Mouse (Mus musculus) MEL (cell line): ENCODE results near the gene Rbms3. TPM values are rescaled to one million over a fixed set of nuclear protein-coding genes. Genes with fewer than 3 reads are reported as not detected.

Experiments used
- DNase-seq: peaks from one replicate; pipeline ENCODE4 v3.0.0; 2011; ENCODE audit warnings: low read depth, low spot score
- H3K27ac ChIP-seq: 2 replicates; pipeline ENCODE4 v1.5.1; 2012; ENCODE audit warnings: low read depth, mild to moderate bottlenecking, control low read depth, low read length, moderate library complexity; ENCODE audit not compliant: control insufficient read depth
- H3K27me3 ChIP-seq, 2 experiments: fragments of 150-350 bp in 1 of 2; sonication (generic) in 1 of 2; 2 replicates each; pipeline ENCODE4 v1.6.1; 2012; ENCODE audit warnings: low read length in 2 of 2, mild to moderate bottlenecking in 2 of 2, improper control_type of control experiment in 1 of 2, moderate library complexity in 1 of 2; ENCODE audit not compliant: insufficient read depth in 2 of 2, control insufficient read depth in 1 of 2
- H3K36me3 ChIP-seq, 2 experiments: 2 replicates each; pipeline ENCODE4 v1.6.1; 2012 to 2014; ENCODE audit warnings: low read length in 2 of 2, improper control_type of control experiment in 1 of 2, inconsistent platforms in 1 of 2, mild to moderate bottlenecking in 1 of 2; ENCODE audit not compliant: insufficient read depth in 2 of 2, control insufficient read depth in 1 of 2
- H3K4me1 ChIP-seq, 2 experiments: fragments of 150-350 bp in 1 of 2; sonication (generic) in 1 of 2; 2 replicates each; pipeline ENCODE4 v1.6.1; 2012; ENCODE audit warnings: low read length in 2 of 2, improper control_type of control experiment in 1 of 2, mild to moderate bottlenecking in 1 of 2; ENCODE audit not compliant: insufficient read depth in 2 of 2, control insufficient read depth in 1 of 2
- H3K4me3 ChIP-seq, 2 experiments: fragments of 150-350 bp in 1 of 2; sonication (generic) in 1 of 2; 2 replicates each; pipeline ENCODE4 v1.5.1; 2012; ENCODE audit warnings: low read depth in 2 of 2, low read length in 2 of 2, mild to moderate bottlenecking in 2 of 2, moderate library complexity in 2 of 2, control low read depth in 1 of 2, improper control_type of control experiment in 1 of 2; ENCODE audit not compliant: control insufficient read depth in 1 of 2, insufficient read depth in 1 of 2
- H3K79me2 ChIP-seq: 2 replicates; pipeline ENCODE4 v1.6.1; 2012; ENCODE audit warnings: mild to moderate bottlenecking, low read length, moderate library complexity; ENCODE audit not compliant: control insufficient read depth, poor library complexity, insufficient read depth
- H3K9ac ChIP-seq: 2 replicates; pipeline ENCODE4 v1.6.1; 2012; ENCODE audit warnings: low read depth, mild to moderate bottlenecking, control low read depth, low read length, moderate library complexity; ENCODE audit not compliant: control insufficient read depth, poor library complexity, severe bottlenecking
- H3K9me3 ChIP-seq: fragments of 150-350 bp; sonication (generic); replicated peaks from 2 replicates; pipeline ENCODE4 v1.6.1; 2012; ENCODE audit warnings: mild to moderate bottlenecking, low read length, improper control_type of control experiment, moderate library complexity; ENCODE audit not compliant: insufficient read depth
- BHLHE40 ChIP-seq: IDR thresholded peaks from 2 replicates; pipeline ENCODE4 v1.6.1; 2012; ENCODE audit warnings: low read depth, mild to moderate bottlenecking, inconsistent platforms, low read length, improper control_type of control experiment, borderline replicate concordance
- JUND ChIP-seq: IDR thresholded peaks from 2 replicates; pipeline ENCODE4 v1.6.1; 2011; ENCODE audit warnings: low read depth, mild to moderate bottlenecking, improper control_type of control experiment, low read length
- MAFK ChIP-seq: IDR thresholded peaks from 2 replicates; pipeline ENCODE4 v1.6.1; 2011; ENCODE audit warnings: low read depth, mild to moderate bottlenecking, low read length, improper control_type of control experiment, borderline replicate concordance
- MAZ ChIP-seq: IDR thresholded peaks from 2 replicates; pipeline ENCODE4 v1.6.1; 2012; ENCODE audit warnings: low read depth, mild to moderate bottlenecking, inconsistent platforms, low read length, improper control_type of control experiment
- MXI1 ChIP-seq: IDR thresholded peaks from 2 replicates; pipeline ENCODE4 v1.6.1; 2011; ENCODE audit warnings: mild to moderate bottlenecking, low read depth, low read length, improper control_type of control experiment
- MYB ChIP-seq: IDR thresholded peaks from 2 replicates; pipeline ENCODE4 v1.6.1; 2011; ENCODE audit warnings: mild to moderate bottlenecking, low read depth, low read length, improper control_type of control experiment
- MYC ChIP-seq: IDR thresholded peaks from 2 replicates; pipeline ENCODE4 v1.6.1; 2011; ENCODE audit warnings: low read depth, mild to moderate bottlenecking, low read length, improper control_type of control experiment, moderate library complexity
- NRF1 ChIP-seq: IDR thresholded peaks from 2 replicates; pipeline ENCODE4 v1.6.1; 2014; ENCODE audit warnings: low read depth, mild to moderate bottlenecking, inconsistent platforms, low read length, improper control_type of control experiment, moderate library complexity; ENCODE audit not compliant: poor library complexity, insufficient read depth, severe bottlenecking
- POLR2AphosphoS2 ChIP-seq: IDR thresholded peaks from 2 replicates; pipeline ENCODE4 v1.6.1; 2011; ENCODE audit warnings: low read length, improper control_type of control experiment
- POLR2AphosphoS5 ChIP-seq: IDR thresholded peaks from 2 replicates; pipeline ENCODE4 v1.6.1; 2012; ENCODE audit warnings: low read depth, borderline replicate concordance, mild to moderate bottlenecking, inconsistent platforms, low read length, moderate library complexity, mixed read lengths
- RCOR1 ChIP-seq: IDR thresholded peaks from 2 replicates; pipeline ENCODE4 v1.6.1; 2012; ENCODE audit warnings: low read depth, mild to moderate bottlenecking, inconsistent platforms, low read length, improper control_type of control experiment
- SMC3 ChIP-seq: IDR thresholded peaks from 2 replicates; pipeline ENCODE4 v1.6.1; 2011; ENCODE audit warnings: low read depth, low read length, improper control_type of control experiment
- TBP ChIP-seq: IDR thresholded peaks from 2 replicates; pipeline ENCODE4 v1.8.0; 2011; ENCODE audit warnings: low read depth, low read length, improper control_type of control experiment
- TCF12 ChIP-seq: IDR thresholded peaks from 2 replicates; pipeline ENCODE4 v1.6.1; 2014; ENCODE audit warnings: low read depth, mild to moderate bottlenecking, inconsistent platforms, low read length, improper control_type of control experiment, moderate library complexity
- USF2 ChIP-seq, 2 experiments: IDR thresholded peaks; 2 replicates each; pipeline ENCODE4 v1.6.1; 2011 to 2012; ENCODE audit warnings: improper control_type of control experiment in 2 of 2, low read length in 2 of 2, borderline replicate concordance in 1 of 2, inconsistent platforms in 1 of 2, low read depth in 1 of 2, mild to moderate bottlenecking in 1 of 2; ENCODE audit not compliant: insufficient read depth in 1 of 2
- ZKSCAN1 ChIP-seq: IDR thresholded peaks from 2 replicates; pipeline ENCODE4 v1.6.1; 2012; ENCODE audit warnings: low read depth, mild to moderate bottlenecking, inconsistent platforms, low read length, improper control_type of control experiment, moderate library complexity
- ZMIZ1 ChIP-seq: IDR thresholded peaks from 2 replicates; pipeline ENCODE4 v1.6.1; 2012; ENCODE audit warnings: low read depth, mild to moderate bottlenecking, inconsistent platforms, low read length, improper control_type of control experiment, moderate library complexity
- polyA plus RNA-seq, 2 experiments: library from polyadenylated mRNA; stranded (reverse) in 1 of 2; unstranded in 1 of 2; fragments of >175 nt in 1 of 2; fragments of >200 nt in 1 of 2; gene quantifications; 2 replicates each; pipeline versions ENCODE4 v1.2.1 to v1.2.4; 2012; ENCODE audit warnings: low replicate concordance in 2 of 2, low read depth in 1 of 2; ENCODE audit not compliant: insufficient read length in 2 of 2, insufficient read depth in 1 of 2, missing spikeins in 1 of 2
- total RNA-seq: library from RNA; depleted of rRNA; stranded (reverse); fragments of 300-350 nt; gene quantifications from 2 replicates; pipeline ENCODE4 v1.2.3, GENCODE M21; 2012

The Rbms3 gene
- total and polyA plus RNA-seq, 3 experiments: not detected

- Histone ChIP-seq H3K27ac (no peak overlapping the region), H3K36me3 (no peaks in the 10 kb centered on the region), H3K27me3 (no peaks in the 10 kb centered on the region), H3K4me3 (no peak overlapping the region), H3K9ac (no peak overlapping the region), H3K4me1 (no peaks in the 10 kb centered on the region)
- DNase-seq: no peak
- no peak for TF ChIP-seq JUND
- TF ChIP-seq TBP: no peak
- no peak for TF ChIP-seq ZKSCAN1
- TF ChIP-seq POLR2AphosphoS2: no peak
- no peak for TF ChIP-seq MXI1
- TF ChIP-seq SMC3: no peak
- TF ChIP-seq USF2 (IDR thresholded peaks at IDR 0.05; ENCODE audit: borderline replicate concordance in 1 of 2, insufficient read depth in 1 of 2, low read depth in 1 of 2, low read length in 2 of 2): no peak
- TF ChIP-seq MYC: no peak
- TF ChIP-seq, all 39 proteins: peak for 0
- H3K79me2 ChIP-seq: no peaks in the 10 kb centered on the region
- H3K9me3 ChIP-seq: no peaks in the 10 kb centered on the region
Measured at GRCm38 (mm10) chr9:116674191-116674590, 955.5 kb downstream of the Rbms3 start.

- no peaks in the 10 kb centered on the region for H3K36me3 ChIP-seq
- no peak overlapping the region for H3K27ac ChIP-seq
- no peak for DNase-seq
- no peaks in the 10 kb centered on the region for H3K79me2 ChIP-seq
- no peaks in the 10 kb centered on the region for H3K4me1 ChIP-seq
- no peak overlapping the region for H3K9ac ChIP-seq
- H3K4me3 ChIP-seq: no peak overlapping the region
- H3K9me3 ChIP-seq: no peaks in the 10 kb centered on the region
- TF ChIP-seq BHLHE40: no peak
- TF ChIP-seq RCOR1: no peak
- no peak for TF ChIP-seq MAFK
- TF ChIP-seq TCF12: no peak
- TF ChIP-seq MYB: no peak
- no peak for TF ChIP-seq JUND
- no peak for TF ChIP-seq ZKSCAN1
- no peak for TF ChIP-seq MYC
- no peak for TF ChIP-seq NRF1
- no peak for TF ChIP-seq MAZ
- no peak for TF ChIP-seq POLR2AphosphoS5
- TF ChIP-seq ZMIZ1: no peak
- no peaks in the 10 kb centered on the region for H3K27me3 ChIP-seq
Measured at GRCm38 (mm10) chr9:116661026-116661425, 968.7 kb downstream of the Rbms3 start.
